In genomic region chr3:126402836-126403235, GRCm38 (mm10) we compare ENCODE assay signal across 8 mouse cellular contexts. TPM values are rescaled to one million over a fixed set of nuclear protein-coding genes. Genes with fewer than 3 reads are reported as not detected.
DNase-seq lines count a peak whose midpoint lies in the region; ATAC-seq and TF ChIP-seq lines count a peak whose summit lies in the region.

No protein-coding gene starts in this region.

- no peak for TF ChIP-seq EP300 in lung, postnatal 0 days (IDR thresholded peaks at IDR 0.05)

- H3K4me1 ChIP-seq in forebrain, embryonic 13.5 days, result peaks cover under 1% of the 10 kb centered on the region; the same call in 1 of the 2 replicates
- no peaks in the 10 kb centered on the region for H3K4me1 ChIP-seq in hindbrain, embryonic 12.5 days
- no peaks in the 10 kb centered on the region for H3K4me1 ChIP-seq in lung, postnatal 0 days (ENCODE audit: insufficient read depth, low read depth, low read length)

- no peaks in the 10 kb centered on the region for H3K36me3 ChIP-seq in forebrain, embryonic 13.5 days (ENCODE audit: poor library complexity, severe bottlenecking)
- H3K36me3 ChIP-seq in hindbrain, embryonic 12.5 days, result no peaks in the 10 kb centered on the region
- H3K36me3 ChIP-seq in lung, postnatal 0 days (ENCODE audit: insufficient read depth, low read length), result no peaks in the 10 kb centered on the region

- TF ChIP-seq CTCF in layer of hippocampus, adult 2 months (conservative IDR thresholded peaks at IDR 0.05), result peak; percentile 98
- TF ChIP-seq CTCF in lung, postnatal 0 days (IDR thresholded peaks at IDR 0.05), result peak; percentile 89

- peak; percentile 75 for ATAC-seq in forebrain, embryonic 13.5 days
- ATAC-seq in hindbrain, embryonic 12.5 days (ENCODE audit: low FRiP score), result peak; percentile 73
- ATAC-seq in lung, postnatal 0 days, result peak; percentile 49; the same call in 1 of the 2 replicates

- no peak overlapping the region for H3K27ac ChIP-seq in forebrain, embryonic 13.5 days
- no peak overlapping the region for H3K27ac ChIP-seq in hindbrain, embryonic 12.5 days
- H3K27ac ChIP-seq in layer of hippocampus, adult 2 months, result no peak overlapping the region; the same call in 1 of the 2 replicates
- no peak overlapping the region for H3K27ac ChIP-seq in lung, postnatal 0 days (ENCODE audit: low read length)

- no peaks in the 10 kb centered on the region for H3K27me3 ChIP-seq in forebrain, embryonic 13.5 days
- no peaks in the 10 kb centered on the region for H3K27me3 ChIP-seq in hindbrain, embryonic 12.5 days
- H3K27me3 ChIP-seq in lung, postnatal 0 days (replicated peaks; ENCODE audit: insufficient read depth, low read length), result no peaks in the 10 kb centered on the region

- no peak overlapping the region for H3K4me2 ChIP-seq in forebrain, embryonic 13.5 days
- no peak overlapping the region for H3K4me2 ChIP-seq in hindbrain, embryonic 12.5 days (replicated peaks)
- H3K4me2 ChIP-seq in lung, postnatal 0 days (replicated peaks; ENCODE audit: low read depth, low read length), result no peak overlapping the region

- no peak overlapping the region for H3K4me3 ChIP-seq in forebrain, embryonic 13.5 days
- H3K4me3 ChIP-seq in hindbrain, embryonic 12.5 days, result no peak overlapping the region
- no peak overlapping the region for H3K4me3 ChIP-seq in layer of hippocampus, adult 2 months
- H3K4me3 ChIP-seq in lung, postnatal 0 days (ENCODE audit: low read depth, low read length), result no peak overlapping the region

- H3K9ac ChIP-seq in forebrain, embryonic 13.5 days, result no peak overlapping the region
- no peak overlapping the region for H3K9ac ChIP-seq in hindbrain, embryonic 12.5 days
- no peak overlapping the region for H3K9ac ChIP-seq in lung, postnatal 0 days (replicated peaks; ENCODE audit: low read depth)

- WGBS in forebrain, embryonic 13.5 days, result 24% methylated on average over 3 of the region's 3 CpGs
- 31% methylated on average over 3 of the region's 3 CpGs for WGBS in hindbrain, embryonic 12.5 days
- 18% methylated on average over 3 of the region's 3 CpGs for WGBS in lung, postnatal 0 days

- H3K9me3 ChIP-seq in forebrain, embryonic 13.5 days (replicated peaks), result no peaks in the 10 kb centered on the region
- no peaks in the 10 kb centered on the region for H3K9me3 ChIP-seq in hindbrain, embryonic 12.5 days (replicated peaks)
- H3K9me3 ChIP-seq in lung, postnatal 0 days (ENCODE audit: low read length), result no peaks in the 10 kb centered on the region

- DNase-seq in MEL-GATA-1-ER (ENCODE audit: extremely low read depth, low read depth), result peak; percentile 49
- DNase-seq in c-Kit-positive CD71-positive TER-119-negative erythroid progenitor cells, embryonic 14.5 days (ENCODE audit: low read depth), result peak; percentile 24
- peak in 1 of 2 experiments; percentile 88 for DNase-seq in layer of hippocampus, adult 2 months (ENCODE audit: low spot score in 2 of 2)
- DNase-seq in lung, postnatal 0 days (ENCODE audit: low spot score), result peak; percentile 79
- DNase-seq in right cerebral cortex, adult 2 months (ENCODE audit: low spot score in 2 of 2), result peak; percentile 79 to 80
- DNase-seq in urinary bladder, postnatal 4 days (ENCODE audit: low spot score in 2 of 2), result peak; percentile 36 to 80

RNA-seq across cellular contexts. Expression of gene Arsj, which starts 39.4 kb away (rescaled TPM):
- 0.10 and 0.13 TPM in 2 replicates for polyA plus RNA-seq in forebrain, embryonic 13.5 days (2015; fragmentation: Nextera tagmentation; extraction: Ambion mirVana)
- polyA plus RNA-seq in hindbrain, embryonic 12.5 days (2016; fragmentation: Nextera tagmentation; extraction: Ambion mirVana), result 1.1 and 1.2 TPM in 2 replicates
- 1 to 10 TPM; 4.2 to 4.3 TPM for total RNA-seq in layer of hippocampus, adult 2 months (2021)
- polyA plus RNA-seq in lung, postnatal 0 days (2015; fragmentation: Nextera tagmentation; extraction: Ambion mirVana), result 0.68 and 1.5 TPM in 2 replicates
